In genomic region chr5:137519691-137520550, GRCm38 (mm10) we compare ENCODE assay signal across 1 mouse cellular context.
TF ChIP-seq lines count a peak whose summit lies in the region.

No protein-coding gene starts in this region.

TF ChIP-seq in ES-E14, 5 proteins besides CTCF, POLR2A, EP300 and RAD21 (continued from another document):
- TF ChIP-seq MAFK (IDR thresholded peaks at IDR 0.05; ENCODE audit: insufficient read depth, low read depth, low read length) (no peak), ZNF384 (IDR thresholded peaks at IDR 0.05; ENCODE audit: low read depth, low read length) (no peak), ZC3H11A (IDR thresholded peaks at IDR 0.05; ENCODE audit: borderline replicate concordance, low read depth, low read length) (no peak)
